Mouse (Mus musculus): ENCODE measurements at regions not wholly inside any gene's neighbourhood (a gene's known extent, or its start where the extent isn't known, plus 50 kb on each side); places are given as distances from the start of the nearest gene placed in this dataset.
"Not testable (repeated sequence)": the region's sequence is repeated elsewhere in the genome, so short reads cannot be mapped to it uniquely, and the experiment has no call there.

DNA sequence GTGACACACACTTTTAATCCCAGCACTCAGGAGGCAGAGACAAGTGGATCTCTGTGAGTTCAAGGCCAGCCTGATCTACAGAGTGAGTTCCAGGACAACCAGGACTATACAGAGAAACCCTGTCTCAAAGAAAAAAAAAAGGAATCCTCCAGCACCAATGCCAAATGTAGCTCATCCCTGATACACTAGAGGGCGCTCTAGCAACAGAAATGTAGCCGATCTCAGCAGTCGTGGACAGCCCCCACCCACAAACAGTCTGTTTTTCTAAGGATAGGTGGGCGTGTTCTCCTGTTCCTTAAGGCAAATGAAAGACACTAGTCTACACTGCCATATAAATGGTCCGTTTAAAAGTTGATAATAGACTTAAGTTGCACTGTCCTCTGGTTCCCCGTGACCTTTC, 2447.9 kb upstream of the Gm8797 start:
- H3K4me3 ChIP-seq (replicated peaks in 1 of 3; ENCODE audit: low read depth in 2 of 3, low read length in 2 of 3, poor library complexity in 1 of 3); H3K36me3 ChIP-seq (replicated peaks in 1 of 2; ENCODE audit: control insufficient read depth in 1 of 2, insufficient read depth in 1 of 2, low read length in 1 of 2); in situ Hi-C loops (cut with MboI; ENCODE audit: low pct_ligation_motif_present, low pct_unique_long_range_greater_than_20kb, low sequenced_read_pairs); H3K4me2 ChIP-seq (ENCODE audit: insufficient read depth, low read depth, poor library complexity, severe bottlenecking); dilution Hi-C loops (cut with MboI; ENCODE audit: extremely low pct_ligation_motif_present, extremely low pct_unique_long_range_greater_than_20kb, low sequenced_read_pairs); H3K9ac ChIP-seq (ENCODE audit: insufficient read depth, low read depth); H3K79me2 ChIP-seq (replicated peaks; ENCODE audit: control insufficient read depth, extremely low read depth, insufficient read depth, poor library complexity, severe bottlenecking); H3K27me3 ChIP-seq (replicated peaks); H3K27ac ChIP-seq (ENCODE audit: insufficient read depth, low read depth); H3K4me1 ChIP-seq (ENCODE audit: control insufficient read depth in 1 of 2, insufficient read depth in 2 of 2): not testable (repeated sequence)
- peak; percentile 72 for DNase-seq (ENCODE audit: extremely low read depth)
- peaks cover 14% of the 10 kb centered on the region for H3K9me3 ChIP-seq (replicated peaks; ENCODE audit: low read length)
- TF ChIP-seq ZNF384 (IDR thresholded peaks at IDR 0.05; ENCODE audit: low read depth, low read length) (peak; percentile 55; the same call in 1 of the 2 replicates), RAD21 (IDR thresholded peaks at IDR 0.05; ENCODE audit: low read depth, low read length) (peak; percentile 46), CTCF (conservative IDR thresholded peaks at IDR 0.05 in 1 of 2, IDR thresholded peaks at IDR 0.05 in 1 of 2; ENCODE audit: low read depth in 2 of 2, low read length in 2 of 2) (peak; percentile 52 to 87)

- Histone ChIP-seq H3K27me3 (replicated peaks) (no peaks in the 10 kb centered on the region), H3K9me3 (replicated peaks; ENCODE audit: low read length) (peaks cover 13% of the 10 kb centered on the region), H3K36me3 (replicated peaks in 1 of 2; ENCODE audit: control insufficient read depth in 1 of 2, insufficient read depth in 1 of 2, low read length in 1 of 2) (no peaks in the 10 kb centered on the region), H3K4me2 (ENCODE audit: insufficient read depth, low read depth, poor library complexity, severe bottlenecking) (no peak overlapping the region), H3K4me3 (replicated peaks in 1 of 3; ENCODE audit: low read depth in 2 of 3, low read length in 2 of 3, poor library complexity in 1 of 3) (no peak overlapping the region), H3K79me2 (replicated peaks; ENCODE audit: control insufficient read depth, extremely low read depth, insufficient read depth, poor library complexity, severe bottlenecking) (no peaks in the 10 kb centered on the region), H3K4me1 (ENCODE audit: control insufficient read depth in 1 of 2, insufficient read depth in 2 of 2) (no peaks in the 10 kb centered on the region), H3K27ac (ENCODE audit: insufficient read depth, low read depth) (no peak overlapping the region), H3K9ac (ENCODE audit: insufficient read depth, low read depth) (no peak overlapping the region)
- DNase-seq (ENCODE audit: extremely low read depth): no peak
- dilution Hi-C loops (cut with MboI; ENCODE audit: extremely low pct_ligation_motif_present, extremely low pct_unique_long_range_greater_than_20kb, low sequenced_read_pairs): no loop called here
- TF ChIP-seq SMC3 (IDR thresholded peaks at IDR 0.05; ENCODE audit: low read depth, low read length) (0 out of 2 replicates have a peak, but pooled peaks have one; percentile 11), EP300 (IDR thresholded peaks at IDR 0.05; ENCODE audit: low read length) (no peak), MAFK (IDR thresholded peaks at IDR 0.05; ENCODE audit: insufficient replicate concordance, low read length) (no peak)
- in situ Hi-C loops (cut with MboI; ENCODE audit: low pct_ligation_motif_present, low pct_unique_long_range_greater_than_20kb, low sequenced_read_pairs): no loop called here
Observed at GRCm38 (mm10) chr3:3308461-3308860, 2442.1 kb upstream of the Gm8797 start.

DNA sequence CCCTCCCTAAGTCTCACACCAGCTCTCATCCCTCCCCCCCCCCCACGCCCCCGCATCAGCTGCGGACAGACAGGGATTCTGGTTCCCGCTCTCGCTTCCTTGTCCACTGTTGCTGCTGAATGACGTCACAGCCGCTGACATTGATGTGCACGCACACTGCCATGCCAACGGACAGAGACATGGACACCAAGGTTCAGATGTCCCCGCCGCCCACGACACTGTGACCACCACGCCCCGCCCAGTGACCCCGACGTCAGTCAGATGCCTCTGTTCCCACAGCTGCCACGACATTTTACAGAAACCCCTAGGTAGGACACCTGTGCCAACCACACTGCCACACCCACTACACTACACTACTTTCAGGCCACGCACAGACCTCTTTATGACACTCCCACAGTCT, 2441.6 kb upstream of the Gm8797 start:
- TF ChIP-seq MXI1 (IDR thresholded peaks at IDR 0.05; ENCODE audit: low read depth, low read length): no peak
- no peak for TF ChIP-seq E2F4 (IDR thresholded peaks at IDR 0.05; ENCODE audit: insufficient replicate concordance, low read depth, low read length)
- TF ChIP-seq GABPA (IDR thresholded peaks at IDR 0.05; ENCODE audit: insufficient replicate concordance, low read depth, low read length): no peak
- no peak for TF ChIP-seq ETS1 (conservative IDR thresholded peaks at IDR 0.05; ENCODE audit: low read depth, low read length)
- no peak for TF ChIP-seq JUND (conservative IDR thresholded peaks at IDR 0.05; ENCODE audit: low read depth, low read length)
- TF ChIP-seq RCOR1 (conservative IDR thresholded peaks at IDR 0.05; ENCODE audit: low read depth, low read length): no peak
- no peak for TF ChIP-seq TCF12 (IDR thresholded peaks at IDR 0.05; ENCODE audit: low read depth, low read length)
- TF ChIP-seq HCFC1 (IDR thresholded peaks at IDR 0.05; ENCODE audit: low read depth, low read length): no peak
- no peak for TF ChIP-seq CHD2 (IDR thresholded peaks at IDR 0.05; ENCODE audit: low read length)
- no peak for TF ChIP-seq BHLHE40 (IDR thresholded peaks at IDR 0.05; ENCODE audit: low read depth, low read length)
- Histone ChIP-seq H3K36me3 (replicated peaks in 1 of 2; ENCODE audit: control insufficient read depth in 1 of 2, insufficient read depth in 1 of 2, low read length in 1 of 2) (no peaks in the 10 kb centered on the region), H3K4me2 (ENCODE audit: insufficient read depth, low read depth, poor library complexity, severe bottlenecking) (no peak overlapping the region), H3K9ac (ENCODE audit: insufficient read depth, low read depth) (no peak overlapping the region), H3K27me3 (replicated peaks) (no peaks in the 10 kb centered on the region), H3K9me3 (replicated peaks; ENCODE audit: low read length) (peaks cover 13% of the 10 kb centered on the region), H3K4me1 (ENCODE audit: control insufficient read depth in 1 of 2, insufficient read depth in 2 of 2) (no peaks in the 10 kb centered on the region), H3K27ac (ENCODE audit: insufficient read depth, low read depth) (no peak overlapping the region), H3K4me3 (replicated peaks in 1 of 3; ENCODE audit: low read depth in 2 of 3, low read length in 2 of 3, poor library complexity in 1 of 3) (no peak overlapping the region), H3K79me2 (replicated peaks; ENCODE audit: control insufficient read depth, extremely low read depth, insufficient read depth, poor library complexity, severe bottlenecking) (no peaks in the 10 kb centered on the region)
- dilution Hi-C loops (cut with MboI; ENCODE audit: extremely low pct_ligation_motif_present, extremely low pct_unique_long_range_greater_than_20kb, low sequenced_read_pairs) (no loop called here), in situ Hi-C loops (cut with MboI; ENCODE audit: low pct_ligation_motif_present, low pct_unique_long_range_greater_than_20kb, low sequenced_read_pairs) (no loop called here)
- DNase-seq (ENCODE audit: extremely low read depth): no peak
